Mouse (Mus musculus) liver, embryonic 12.5 days (tissue): ENCODE results near the gene Nek4. TPM values are rescaled to one million over a fixed set of nuclear protein-coding genes. Genes with fewer than 3 reads are reported as not detected.

ENCODE experiments used
- ATAC-seq: fragments of 200-750 bp; cut with Nextera tagmentation; 2 replicates; pipeline ENCODE4 v1.8.0; 2017; ENCODE audit warnings: moderate number of reproducible peaks, mild to moderate bottlenecking, moderate library complexity
- H3K27ac ChIP-seq: fragments of 300-500 bp; sonication (generic); 2 replicates; pipeline ENCODE4 v1.5.1; 2016; ENCODE audit warnings: mild to moderate bottlenecking
- H3K27me3 ChIP-seq: fragments of 300-500 bp; sonication (generic); replicated peaks from 2 replicates; pipeline ENCODE4 v1.6.1; 2016; ENCODE audit warnings: mild to moderate bottlenecking, moderate library complexity
- H3K36me3 ChIP-seq: fragments of 300-500 bp; sonication (generic); 2 replicates; pipeline ENCODE4 v1.6.1; 2016; ENCODE audit warnings: mild to moderate bottlenecking, moderate library complexity
- H3K4me1 ChIP-seq: fragments of 300-500 bp; sonication (generic); 2 replicates; pipeline ENCODE4 v1.6.1; 2016
- H3K4me2 ChIP-seq: fragments of 300-500 bp; sonication (generic); 2 replicates; pipeline ENCODE4 v1.6.1; 2016; ENCODE audit warnings: mild to moderate bottlenecking, moderate library complexity
- H3K4me3 ChIP-seq: fragments of 300-500 bp; sonication (generic); 2 replicates; pipeline ENCODE4 v1.5.1; 2016; ENCODE audit warnings: mild to moderate bottlenecking, moderate library complexity
- H3K9ac ChIP-seq: fragments of 300-500 bp; sonication (generic); 2 replicates; pipeline ENCODE4 v1.6.1; 2016; ENCODE audit warnings: mild to moderate bottlenecking, moderate library complexity
- H3K9me3 ChIP-seq: fragments of 300-500 bp; sonication (generic); replicated peaks from 2 replicates; pipeline ENCODE4 v1.6.1; 2016; ENCODE audit warnings: mild to moderate bottlenecking, moderate library complexity
- WGBS: fragments of 180-500 bp; shearing (Covaris S2); methylation state at CpG from one replicate; pipeline ENCODE4 v1.1.7; 2016; ENCODE audit not compliant: insufficient replicate concordance; 5-methylcytosine and 5-hydroxymethylcytosine counted together
- polyA plus RNA-seq: library from polyadenylated mRNA; unstranded; fragments of >200 nt; fragmentation: Nextera tagmentation; extraction: Ambion mirVana; gene quantifications from 2 replicates; pipeline ENCODE4 v1.2.1, GENCODE M21; 2016

Gene Nek4
- polyA plus RNA-seq, 1 experiment from 2014 or later, result 9.3 TPM

DNA sequence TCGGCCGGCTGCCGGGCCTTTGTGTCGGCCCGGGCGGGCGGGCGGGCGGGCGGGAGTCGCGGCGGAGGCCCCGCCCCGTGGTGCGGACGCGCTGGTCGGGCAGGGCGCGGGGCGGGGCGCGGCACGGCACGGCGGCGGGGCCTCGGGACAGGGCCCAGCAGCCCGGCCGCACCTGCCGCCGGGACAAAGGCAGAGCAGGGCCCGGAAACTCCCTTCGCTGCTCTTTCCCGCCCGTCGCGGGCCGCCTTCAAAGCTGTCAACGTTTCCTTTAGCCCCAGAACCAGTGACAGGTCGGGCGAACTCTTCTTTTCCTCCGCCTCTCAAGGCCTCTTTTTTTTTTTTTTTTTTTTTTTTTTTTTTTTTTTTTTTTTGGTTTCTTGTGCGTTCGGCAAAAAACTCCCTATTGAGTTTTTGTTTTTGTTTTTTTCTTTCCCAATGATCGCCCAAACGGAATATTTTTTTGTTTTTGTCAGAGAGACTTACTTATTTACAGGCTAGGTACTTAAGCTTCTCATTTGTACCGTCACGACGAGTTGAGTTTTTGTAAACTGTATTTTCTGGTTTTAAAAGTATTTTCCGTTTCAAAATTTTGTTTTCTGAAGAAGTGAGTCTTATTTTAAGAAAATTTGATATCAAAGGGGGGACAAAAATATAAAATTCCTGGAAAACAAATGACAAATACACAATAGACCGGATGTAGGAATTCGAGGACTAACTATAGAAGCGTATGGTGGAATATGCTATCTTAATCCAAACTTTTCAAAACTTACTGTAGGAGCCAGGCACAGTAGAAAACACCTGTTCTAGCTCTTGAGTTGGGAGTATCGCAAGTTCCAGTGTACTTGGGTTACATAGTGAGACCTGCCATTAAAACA, 68.4 kb downstream of the Nek4 start:
- H3K4me1 ChIP-seq, result peaks cover 60% of the 10 kb centered on the region
- peak overlapping the region; percentile 79 for H3K4me3 ChIP-seq
- peak overlapping the region; percentile 79 for H3K4me2 ChIP-seq
- peak; percentile 93 for ATAC-seq
- H3K9me3 ChIP-seq, result no peaks in the 10 kb centered on the region
- peak overlapping the region; percentile 99 for H3K27ac ChIP-seq
- WGBS, result 4% methylated on average over 41 of the region's 56 CpGs
- H3K9ac ChIP-seq, result peak overlapping the region; percentile 89
- H3K36me3 ChIP-seq, result peaks cover 57% of the 10 kb centered on the region
- H3K27me3 ChIP-seq, result no peaks in the 10 kb centered on the region

GRCm38 (mm10) chr14:31022579-31022978, 71.4 kb downstream of the Nek4 start:
- H3K27ac ChIP-seq, result peak overlapping the region; percentile 9; the same call in 1 of the 2 replicates
- H3K9me3 ChIP-seq, result no peaks in the 10 kb centered on the region
- H3K4me3 ChIP-seq, result no peak overlapping the region
- H3K4me2 ChIP-seq, result no peak overlapping the region
- H3K4me1 ChIP-seq, result peaks cover 46% of the 10 kb centered on the region
- H3K36me3 ChIP-seq, result peaks cover 57% of the 10 kb centered on the region
- H3K27me3 ChIP-seq, result no peaks in the 10 kb centered on the region
- no peak overlapping the region for H3K9ac ChIP-seq
- WGBS, result 58% methylated on average over 1 of the region's 1 CpGs
- ATAC-seq, result no peak

DNA sequence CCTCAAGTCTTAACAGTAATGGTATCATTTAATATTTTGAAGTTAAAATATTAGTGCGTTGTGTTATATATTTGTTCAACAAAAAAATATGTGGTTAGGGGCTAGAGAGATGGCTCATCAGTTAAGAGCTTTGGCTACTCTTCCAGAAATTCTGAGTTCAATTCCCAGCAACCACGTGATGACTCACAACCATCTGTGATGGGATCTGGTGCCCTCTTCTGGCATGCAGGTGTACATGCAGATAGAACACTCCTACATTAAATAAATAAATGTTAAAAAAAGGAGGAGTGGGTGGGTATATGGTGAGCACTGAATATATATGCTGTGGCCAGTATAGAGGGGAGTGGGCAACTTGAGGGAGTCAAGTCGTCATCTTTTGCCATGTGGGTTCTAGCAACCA, 74.6 kb downstream of the Nek4 start:
- no peaks in the 10 kb centered on the region for H3K27me3 ChIP-seq
- H3K36me3 ChIP-seq, result peaks cover 83% of the 10 kb centered on the region
- H3K9me3 ChIP-seq, result no peaks in the 10 kb centered on the region
- H3K4me1 ChIP-seq, result peaks cover 28% of the 10 kb centered on the region
- ATAC-seq, result no peak
- H3K4me2 ChIP-seq, result no peak overlapping the region
- no peak overlapping the region for H3K4me3 ChIP-seq
- H3K9ac ChIP-seq, result no peak overlapping the region
- WGBS, result 75% methylated on average over 3 of the region's 3 CpGs
- no peak overlapping the region for H3K27ac ChIP-seq

Other genes starting within 250 kb of the Nek4 start
- 17.1 and 18.7 TPM in 2 replicates for gene Sfmbt1, start 236.5 kb upstream of the Nek4 start, polyA plus RNA-seq
- 16.1 and 17.3 TPM in 2 replicates for gene Tmem110, start 125.8 kb upstream of the Nek4 start, polyA plus RNA-seq
- gene Mustn1, start 72.2 kb upstream of the Nek4 start, polyA plus RNA-seq, result 0.49 and 0.51 TPM in 2 replicates
- 8.8 and 9.2 TPM in 2 replicates for gene Itih4, start 64.9 kb upstream of the Nek4 start, polyA plus RNA-seq
- gene Itih3, start 27.6 kb upstream of the Nek4 start, polyA plus RNA-seq, result 74.1 and 74.2 TPM in 2 replicates
- gene Itih1, start 8.1 kb upstream of the Nek4 start, polyA plus RNA-seq, result 20.1 and 21.2 TPM in 2 replicates
- gene Glt8d1, start 50.0 kb downstream of the Nek4 start, polyA plus RNA-seq, result 23.5 and 23.9 TPM in 2 replicates
- 296 and 308 TPM in 2 replicates for gene Spcs1, start 50.3 kb downstream of the Nek4 start, polyA plus RNA-seq
- gene Pbrm1, start 67.8 kb downstream of the Nek4 start, polyA plus RNA-seq, result 94.9 and 95.8 TPM in 2 replicates
- gene Gnl3, start 67.8 kb downstream of the Nek4 start, polyA plus RNA-seq, result 156 and 166 TPM in 2 replicates
- 95.4 and 103 TPM in 2 replicates for gene Smim4, start 177.6 kb downstream of the Nek4 start, polyA plus RNA-seq
- 298 and 306 TPM in 2 replicates for gene Nt5dc2, start 179.7 kb downstream of the Nek4 start, polyA plus RNA-seq
- 27.4 and 28.0 TPM in 2 replicates for gene Stab1, start 217.3 kb downstream of the Nek4 start, polyA plus RNA-seq